Mouse (Mus musculus) small intestine, adult 2 months (tissue): Measurements from ENCODE around the gene Vsig2.

Experiments used
- CTCF ChIP-seq: fragments of 200-500 bp; IDR thresholded peaks from 2 replicates; pipeline ENCODE4 v1.5.1; 2012; ENCODE audit warnings: low read depth, mild to moderate bottlenecking, control low read depth, inconsistent platforms, low read length, moderate library complexity, mixed read lengths; ENCODE audit not compliant: insufficient replicate concordance, insufficient read length; ENCODE audit errors: extremely low read depth
- POLR2A ChIP-seq: fragments of 200-500 bp; IDR thresholded peaks from 2 replicates; pipeline ENCODE4 v1.6.1; 2012; ENCODE audit warnings: low read depth, mild to moderate bottlenecking, control low read depth, inconsistent platforms, low read length, moderate library complexity

DNA sequence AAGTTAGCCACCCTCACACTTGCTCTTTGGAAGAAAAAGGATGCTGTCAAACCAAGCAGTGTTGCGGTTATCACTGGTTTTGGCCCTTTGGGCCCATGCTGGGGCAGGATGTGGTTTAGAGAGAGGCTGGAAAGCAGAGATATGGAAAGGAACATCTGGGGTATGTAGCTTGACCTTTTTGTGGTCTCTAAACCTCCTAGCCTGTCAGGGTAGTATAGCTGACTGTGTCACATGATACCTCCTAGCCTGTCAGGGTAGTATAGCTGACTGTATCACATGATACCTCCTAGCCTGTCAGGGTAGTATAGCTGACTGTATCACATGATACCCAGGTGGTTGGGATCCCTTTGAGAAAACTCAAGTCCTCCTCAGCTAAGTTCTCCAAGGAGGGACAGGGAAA, 15.2 kb downstream of the Vsig2 start:
- no peak for TF ChIP-seq CTCF
- TF ChIP-seq POLR2A, result no peak
